In genomic region chr5:117347838-117348237, GRCm38 (mm10) we compare ENCODE assay signal across 12 mouse cellular contexts. TPM values are rescaled to one million over a fixed set of nuclear protein-coding genes. Genes with fewer than 3 reads are reported as not detected.
DNase-seq lines count a peak whose midpoint lies in the region; ATAC-seq lines count a peak whose summit lies in the region.
"Had no signal": no experiment of that assay in that cellular context is flagged by ENCODE, and none has a peak within 500 bp of the region (broad histone marks: within the 10 kb centered on the region; RNA-seq: fewer than 3 reads in every experiment).

No protein-coding gene starts in this region.

- no peaks in the 10 kb centered on the region for H3K4me1 ChIP-seq in kidney, embryonic 14.5 days (ENCODE audit: control insufficient read depth, insufficient read depth, low read length)
- no peaks in the 10 kb centered on the region for H3K4me1 ChIP-seq in neural tube, embryonic 12.5 days
- no peaks in the 10 kb centered on the region for H3K4me1 ChIP-seq in neural tube, embryonic 15.5 days
- H3K4me1 ChIP-seq in hindbrain, embryonic 15.5 days (replicated peaks), result no peaks in the 10 kb centered on the region
- H3K4me1 ChIP-seq: heart, embryonic 13.5 days; stomach, embryonic 15.5 days had no signal

- DNase-seq in kidney, postnatal 36 days, result no peak
- no peak for DNase-seq in gastrocnemius, postnatal 4 days (ENCODE audit: low spot score in 2 of 2)
- DNase-seq in urinary bladder, postnatal 10 days (ENCODE audit: low spot score), result no peak
- DNase-seq: thymus, postnatal 14 days had no signal

- no peaks in the 10 kb centered on the region for H3K27me3 ChIP-seq in kidney, embryonic 14.5 days (ENCODE audit: control insufficient read depth, insufficient read depth, low read length)
- 0 out of 2 replicates have a peak, but pooled peaks cover 4% of the 10 kb centered on the region for H3K27me3 ChIP-seq in neural tube, embryonic 12.5 days (replicated peaks)
- no peaks in the 10 kb centered on the region for H3K27me3 ChIP-seq in neural tube, embryonic 15.5 days (replicated peaks)
- no peaks in the 10 kb centered on the region for H3K27me3 ChIP-seq in hindbrain, embryonic 15.5 days
- H3K27me3 ChIP-seq: forebrain, embryonic 12.5 days; heart, embryonic 13.5 days; stomach, embryonic 15.5 days had no signal

- H3K27ac ChIP-seq in kidney, embryonic 14.5 days (ENCODE audit: low read depth, low read length), result no peak overlapping the region
- H3K27ac ChIP-seq in neural tube, embryonic 12.5 days, result no peak overlapping the region
- H3K27ac ChIP-seq in neural tube, embryonic 15.5 days (replicated peaks), result no peak overlapping the region
- no peak overlapping the region for H3K27ac ChIP-seq in hindbrain, embryonic 15.5 days (replicated peaks)
- H3K27ac ChIP-seq: forebrain, embryonic 12.5 days; heart, embryonic 13.5 days; liver, embryonic 14.5 days; stomach, embryonic 15.5 days had no signal

- WGBS in kidney, embryonic 14.5 days, result 87% methylated on average over 2 of the region's 2 CpGs
- WGBS in neural tube, embryonic 12.5 days, result 93% methylated on average over 2 of the region's 2 CpGs
- WGBS in neural tube, embryonic 15.5 days, result 86% methylated on average over 2 of the region's 2 CpGs
- WGBS in hindbrain, embryonic 15.5 days, result 89% methylated on average over 2 of the region's 2 CpGs

- H3K4me2 ChIP-seq in kidney, embryonic 14.5 days (replicated peaks; ENCODE audit: low read depth, low read length), result no peak overlapping the region
- peak overlapping the region; percentile 23; the same call in 1 of the 2 replicates for H3K4me2 ChIP-seq in neural tube, embryonic 12.5 days (replicated peaks)
- H3K4me2 ChIP-seq in neural tube, embryonic 15.5 days, result no peak overlapping the region
- 0 out of 2 replicates have a peak overlapping the region, but pooled peaks have one; percentile 22 for H3K4me2 ChIP-seq in hindbrain, embryonic 15.5 days
- H3K4me2 ChIP-seq: stomach, embryonic 15.5 days had no signal

- H3K4me3 ChIP-seq in kidney, embryonic 14.5 days (ENCODE audit: low read length), result no peak overlapping the region
- H3K4me3 ChIP-seq in neural tube, embryonic 12.5 days, result no peak overlapping the region
- H3K4me3 ChIP-seq in neural tube, embryonic 15.5 days (replicated peaks), result no peak overlapping the region
- no peak overlapping the region for H3K4me3 ChIP-seq in hindbrain, embryonic 15.5 days
- H3K4me3 ChIP-seq: forebrain, embryonic 12.5 days; heart, embryonic 13.5 days; stomach, embryonic 15.5 days had no signal

- no peak overlapping the region for H3K9ac ChIP-seq in kidney, embryonic 14.5 days (ENCODE audit: low read depth, low read length)
- H3K9ac ChIP-seq in neural tube, embryonic 12.5 days, result no peak overlapping the region
- H3K9ac ChIP-seq in neural tube, embryonic 15.5 days (replicated peaks), result no peak overlapping the region
- H3K9ac ChIP-seq in hindbrain, embryonic 15.5 days, result no peak overlapping the region
- H3K9ac ChIP-seq: forebrain, embryonic 12.5 days; heart, embryonic 13.5 days; liver, embryonic 14.5 days; stomach, embryonic 15.5 days had no signal

- 0 out of 2 replicates have a peak, but pooled peaks have one; percentile 63 for ATAC-seq in kidney, embryonic 14.5 days (ENCODE audit: low FRiP score, low TSS enrichment)
- ATAC-seq in neural tube, embryonic 12.5 days (ENCODE audit: low FRiP score, low read depth), result no peak
- ATAC-seq in neural tube, embryonic 15.5 days (ENCODE audit: low FRiP score), result no peak
- no peak for ATAC-seq in hindbrain, embryonic 15.5 days (ENCODE audit: low FRiP score, low read depth)

- no peaks in the 10 kb centered on the region; the same call in 1 of the 2 replicates for H3K9me3 ChIP-seq in kidney, embryonic 14.5 days (ENCODE audit: control insufficient read depth, low read length)
- H3K9me3 ChIP-seq in neural tube, embryonic 12.5 days, result no peaks in the 10 kb centered on the region
- no peaks in the 10 kb centered on the region for H3K9me3 ChIP-seq in neural tube, embryonic 15.5 days (replicated peaks)
- H3K9me3 ChIP-seq in hindbrain, embryonic 15.5 days, result no peaks in the 10 kb centered on the region
- H3K9me3 ChIP-seq: forebrain, embryonic 12.5 days; stomach, embryonic 15.5 days had no signal

- H3K36me3 ChIP-seq in kidney, embryonic 14.5 days (ENCODE audit: control insufficient read depth, insufficient read depth, low read length), result 0 out of 2 replicates have a peak, but pooled peaks cover 3% of the 10 kb centered on the region
- no peaks in the 10 kb centered on the region for H3K36me3 ChIP-seq in neural tube, embryonic 12.5 days
- H3K36me3 ChIP-seq in neural tube, embryonic 15.5 days, result no peaks in the 10 kb centered on the region
- H3K36me3 ChIP-seq in hindbrain, embryonic 15.5 days, result no peaks in the 10 kb centered on the region
- H3K36me3 ChIP-seq: forebrain, embryonic 12.5 days had no signal

RNA-seq across cellular contexts. Expression of gene Wsb2, which starts 9.3 kb away (rescaled TPM):
- 36.4 and 72.2 TPM in 2 replicates for polyA plus RNA-seq in kidney, embryonic 14.5 days (2014; fragmentation: Nextera tagmentation; extraction: Ambion mirVana)
- 138 and 140 TPM in 2 replicates for polyA plus RNA-seq in neural tube, embryonic 12.5 days (2016; fragmentation: Nextera tagmentation; extraction: Ambion mirVana)
- polyA plus RNA-seq in neural tube, embryonic 15.5 days (2015; fragmentation: Nextera tagmentation; extraction: Ambion mirVana), result 255 and 299 TPM in 2 replicates
- polyA plus RNA-seq in hindbrain, embryonic 15.5 days (2015; fragmentation: Nextera tagmentation; extraction: Ambion mirVana), result 288 and 310 TPM in 2 replicates
- 100 to 1,000 TPM in 1 of 2 experiments, 10 to 100 TPM in 1; 95.9 to 107 TPM for total RNA-seq in gastrocnemius, postnatal 4 days (2021)

RNA-seq across cellular contexts. Expression of gene Vsig10, which starts 29.0 kb away (rescaled TPM):
- polyA plus RNA-seq in kidney, embryonic 14.5 days (2014; fragmentation: Nextera tagmentation; extraction: Ambion mirVana), result 7.4 and 9.0 TPM in 2 replicates
- polyA plus RNA-seq in neural tube, embryonic 12.5 days (2016; fragmentation: Nextera tagmentation; extraction: Ambion mirVana), result 2.4 and 2.8 TPM in 2 replicates
- 1.8 and 2.5 TPM in 2 replicates for polyA plus RNA-seq in neural tube, embryonic 15.5 days (2015; fragmentation: Nextera tagmentation; extraction: Ambion mirVana)
- polyA plus RNA-seq in hindbrain, embryonic 15.5 days (2015; fragmentation: Nextera tagmentation; extraction: Ambion mirVana), result 1.3 and 2.4 TPM in 2 replicates
- total RNA-seq in gastrocnemius, postnatal 4 days (2021), result 10 to 100 TPM in 1 of 2 experiments, 1 to 10 TPM in 1; 9.7 to 11.7 TPM

RNA-seq across cellular contexts. Expression of gene Rfc5, which starts 41.0 kb away (rescaled TPM):
- 97.1 and 111 TPM in 2 replicates for polyA plus RNA-seq in kidney, embryonic 14.5 days (2014; fragmentation: Nextera tagmentation; extraction: Ambion mirVana)
- 52.1 and 53.4 TPM in 2 replicates for polyA plus RNA-seq in neural tube, embryonic 12.5 days (2016; fragmentation: Nextera tagmentation; extraction: Ambion mirVana)
- 24.8 and 41.8 TPM in 2 replicates for polyA plus RNA-seq in neural tube, embryonic 15.5 days (2015; fragmentation: Nextera tagmentation; extraction: Ambion mirVana)
- 30.2 and 33.1 TPM in 2 replicates for polyA plus RNA-seq in hindbrain, embryonic 15.5 days (2015; fragmentation: Nextera tagmentation; extraction: Ambion mirVana)
- total RNA-seq in gastrocnemius, postnatal 4 days (2021), result 10 to 100 TPM; 16.7 to 19.9 TPM

Comparison
In these comparisons a context has a peak if more than half of its experiments do, and no peak if none do; other contexts are left out.
1. H3K4me2 ChIP-seq: peak in neural tube, embryonic 12.5 days (single experiment) and hindbrain, embryonic 15.5 days (single experiment); none in kidney, embryonic 14.5 days (single experiment) and neural tube, embryonic 15.5 days (single experiment).